Mouse (Mus musculus): Measurements from ENCODE around the gene Gck.

The Gck gene

DNA sequence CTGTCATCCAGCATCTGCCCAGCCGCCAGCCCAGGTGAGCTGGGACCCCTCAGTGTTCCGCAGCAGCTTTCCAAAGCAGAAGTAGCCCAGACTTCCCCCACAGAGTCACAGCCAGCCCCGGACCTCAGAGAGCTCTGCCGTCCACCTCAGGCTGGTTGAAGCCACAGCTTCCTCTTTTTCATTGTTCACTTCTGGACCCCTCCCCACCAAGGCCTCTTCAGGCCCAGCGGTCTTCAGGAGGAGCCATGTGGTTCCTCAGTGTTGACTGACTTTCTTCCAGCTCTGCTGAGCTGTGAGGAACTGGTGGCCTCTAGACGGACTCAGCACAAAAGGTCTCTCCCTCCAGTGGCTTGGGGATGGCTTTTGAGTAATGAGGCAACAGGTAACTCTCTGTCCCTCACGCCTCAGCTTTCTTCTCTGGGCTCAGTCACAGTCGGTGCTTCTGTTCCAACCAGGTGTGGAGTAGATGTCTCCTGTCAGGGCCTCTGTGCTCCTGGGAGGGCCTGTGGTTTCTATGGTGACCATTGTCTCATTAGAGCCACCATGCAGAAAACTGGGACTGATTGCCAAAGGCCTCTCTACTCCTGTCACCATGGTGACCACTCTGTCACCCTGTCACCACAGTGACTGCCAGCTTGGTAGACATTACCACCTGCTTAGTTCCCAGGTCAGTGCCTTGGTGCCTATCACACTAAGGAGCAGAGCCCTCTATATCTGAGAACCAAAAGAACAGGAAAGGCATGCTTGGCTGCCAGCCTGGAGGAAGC, at the start of gene Gck:
Gene Gck (minus strand): TSS at position 496 of the 767 bp plus-strand sequence.
- DNase-seq, result no peak

DNA sequence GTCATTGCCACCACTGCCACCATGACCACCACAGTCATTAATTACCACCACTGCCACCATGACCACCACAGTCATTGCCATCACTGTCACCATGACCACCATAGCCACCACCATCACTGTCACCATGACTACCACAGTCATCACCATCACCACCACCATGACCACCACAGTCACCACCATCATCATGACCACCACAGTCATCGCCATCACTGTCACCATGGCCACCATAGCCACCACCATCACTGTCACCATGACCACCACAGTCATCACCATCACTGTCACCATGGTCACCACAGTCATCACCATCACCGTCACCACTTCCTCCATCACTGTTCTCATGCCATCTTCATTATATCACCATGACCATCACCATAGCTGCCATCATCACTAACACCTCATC, 48.6 kb upstream of the Gck start:
- DNase-seq, result no peak

DNA sequence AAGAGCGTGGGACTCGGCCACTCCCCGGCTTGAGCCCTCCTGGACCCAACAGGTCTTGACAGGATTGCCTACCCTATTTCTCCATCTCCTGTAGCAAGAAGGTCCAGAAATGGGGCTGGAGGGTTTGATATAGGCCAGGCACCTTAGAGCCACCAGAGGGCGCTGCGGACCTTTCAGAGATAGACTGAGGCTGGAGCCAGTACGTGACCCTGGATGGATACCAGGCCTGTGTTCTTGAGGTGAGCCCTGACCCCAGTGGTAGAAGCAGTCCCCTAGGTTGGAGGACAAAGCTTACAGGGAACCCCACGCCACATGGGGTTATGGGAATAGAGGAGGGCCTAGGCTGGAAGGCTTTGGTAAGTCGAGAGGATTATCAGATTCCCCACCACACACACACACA, 46.1 kb upstream of the Gck start:
- DNase-seq, result peak; percentile 93

DNA sequence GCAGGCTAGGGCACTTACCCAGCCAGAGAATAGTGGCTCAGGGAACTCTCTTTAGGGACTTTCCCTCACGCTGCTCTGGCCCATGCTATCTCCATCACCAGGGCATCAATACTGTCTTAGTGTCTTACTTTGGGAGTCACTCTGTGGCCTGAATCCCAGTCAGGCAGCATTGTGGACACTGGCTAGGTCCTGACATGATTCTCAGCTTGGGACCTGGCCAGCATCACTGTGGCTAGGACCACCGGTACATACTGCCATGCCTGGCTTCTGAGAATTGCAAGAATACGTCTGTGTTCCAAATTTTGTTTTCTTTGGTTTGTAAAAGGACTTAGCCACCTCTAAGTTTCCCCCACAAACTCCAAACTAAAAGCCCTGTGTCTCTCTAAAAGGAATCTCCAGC, 45.0 kb upstream of the Gck start:
- DNase-seq, result no peak

DNA sequence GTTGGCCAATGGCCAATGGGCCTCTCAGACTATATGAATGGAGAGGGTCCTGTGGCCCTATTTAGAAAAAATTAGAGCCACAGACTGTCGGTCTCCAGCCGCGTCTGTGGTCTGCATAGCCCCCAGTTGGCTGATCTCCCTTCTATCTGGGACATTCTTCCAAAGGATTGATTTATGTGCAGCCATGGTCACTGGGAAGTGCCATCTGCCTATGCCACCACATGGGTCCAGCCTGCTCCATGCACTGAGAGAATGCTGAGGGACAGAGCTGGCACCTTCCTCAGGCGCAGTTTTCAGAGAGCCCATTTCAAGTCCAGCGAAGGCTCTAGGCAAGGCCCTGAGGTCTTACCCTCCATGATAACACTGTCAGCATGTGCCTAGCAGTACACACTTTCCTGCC, 44.3 kb upstream of the Gck start:
- DNase-seq, result no peak

DNA sequence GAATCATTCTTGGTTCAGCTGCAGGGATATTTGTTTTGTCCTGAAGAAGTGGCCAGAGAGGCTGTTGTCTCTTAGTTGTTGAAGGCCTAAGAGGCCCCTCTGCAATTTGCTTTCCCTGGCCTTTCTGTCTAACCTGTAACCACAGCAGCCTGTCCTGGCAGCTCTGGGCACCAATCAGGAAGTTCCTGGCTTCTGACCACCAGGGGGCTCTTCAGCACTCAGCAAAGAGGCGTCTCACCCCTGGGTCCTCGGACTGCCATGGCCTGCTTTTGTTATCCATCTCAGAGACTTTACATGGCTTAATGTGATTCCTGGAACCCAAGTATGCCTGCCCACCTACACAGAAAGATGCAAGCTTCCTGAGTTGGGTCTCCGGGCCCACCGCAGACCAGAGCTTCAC, 41.0 kb upstream of the Gck start:
- peak; percentile 70 to 78 for DNase-seq

DNA sequence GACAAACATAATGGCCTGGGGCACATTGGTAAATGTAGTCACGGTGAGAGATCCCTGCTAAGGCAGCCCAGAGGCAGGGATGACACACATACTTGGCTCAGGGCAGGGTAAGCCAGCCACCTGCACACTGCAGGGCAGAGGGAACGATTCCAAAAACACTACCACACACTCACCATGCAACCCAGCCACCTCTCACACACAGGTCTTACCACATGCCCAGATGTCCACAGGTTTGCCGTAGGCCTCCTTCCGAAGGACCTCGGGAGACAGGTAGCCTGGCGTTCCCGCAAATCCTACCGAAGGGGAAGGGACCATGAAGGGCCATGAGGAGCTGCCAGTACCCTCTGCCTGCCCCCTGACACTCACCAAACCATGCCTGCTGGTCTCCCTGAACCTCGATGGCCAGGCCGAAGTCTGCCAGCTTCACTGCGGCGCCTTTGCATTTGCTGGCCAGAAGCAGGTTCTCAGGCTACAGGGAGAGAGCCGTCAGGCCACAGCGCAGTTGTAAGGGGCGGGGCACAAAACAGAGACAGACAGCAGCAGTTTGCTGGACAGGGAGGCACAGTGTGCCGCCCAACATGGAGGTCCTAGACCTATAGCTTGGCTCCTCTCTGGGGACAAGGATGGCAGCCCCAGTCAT, 40.2 kb upstream of the Gck start:
- no peak for DNase-seq

DNA sequence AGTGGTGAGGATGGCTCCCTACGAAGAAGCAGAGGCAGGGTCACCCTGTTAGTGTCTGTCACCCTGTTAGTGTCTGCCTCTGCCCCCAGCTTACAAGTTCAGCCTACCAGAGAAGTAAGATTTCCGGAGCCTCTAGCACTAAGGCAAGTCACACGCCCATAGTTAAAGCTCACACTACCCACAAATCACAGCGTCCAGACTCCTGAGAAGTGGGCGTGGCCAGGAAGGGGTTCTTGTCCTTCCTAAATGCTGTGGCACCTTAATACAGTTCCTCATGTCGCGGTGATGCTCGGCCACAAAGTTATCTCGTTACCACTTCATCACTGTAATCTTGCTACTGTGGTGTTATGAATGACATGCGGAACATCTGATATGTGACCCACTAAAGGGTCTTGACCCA, 38.2 kb upstream of the Gck start:
- no peak for DNase-seq

DNA sequence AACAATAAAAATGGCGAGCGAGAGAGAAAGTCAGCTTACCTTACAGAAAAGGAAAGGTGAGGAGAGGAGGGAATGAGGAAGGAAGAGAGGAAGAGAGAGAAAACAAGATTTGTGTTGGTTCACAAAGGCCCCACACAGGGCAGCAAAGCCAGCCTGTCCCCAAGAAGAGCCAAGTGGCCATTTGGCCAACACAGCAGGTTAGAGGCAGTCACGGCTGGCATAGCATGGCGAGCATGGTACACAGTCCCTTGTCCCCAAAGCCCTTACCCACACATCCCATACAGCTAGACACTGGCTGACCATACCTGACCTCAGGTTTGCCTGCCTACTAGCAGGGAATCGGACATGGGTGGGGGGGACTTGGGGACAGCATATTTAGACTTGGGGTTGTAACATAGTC, 33.7 kb upstream of the Gck start:
- DNase-seq, result no peak

DNA sequence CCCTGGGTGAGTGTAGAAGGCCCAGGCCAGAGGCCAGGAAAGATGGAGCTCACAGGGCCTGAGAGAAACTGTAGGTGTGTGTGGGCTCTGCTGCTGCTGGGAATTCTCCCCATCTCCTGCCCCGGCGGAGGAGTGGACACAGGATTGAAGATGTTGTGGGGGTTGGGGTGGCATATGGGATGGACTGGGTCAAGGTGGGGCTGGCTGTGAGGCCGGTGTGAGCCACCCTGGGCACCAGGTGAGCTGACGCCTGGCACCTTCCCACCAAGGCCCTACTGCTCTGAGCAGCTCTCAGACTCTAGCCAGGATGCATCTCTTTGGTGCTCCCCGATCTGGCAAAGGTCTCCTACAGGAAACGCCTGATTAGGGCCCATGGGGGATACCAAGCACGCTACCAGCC, 31.4 kb upstream of the Gck start:
- no peak for DNase-seq

DNA sequence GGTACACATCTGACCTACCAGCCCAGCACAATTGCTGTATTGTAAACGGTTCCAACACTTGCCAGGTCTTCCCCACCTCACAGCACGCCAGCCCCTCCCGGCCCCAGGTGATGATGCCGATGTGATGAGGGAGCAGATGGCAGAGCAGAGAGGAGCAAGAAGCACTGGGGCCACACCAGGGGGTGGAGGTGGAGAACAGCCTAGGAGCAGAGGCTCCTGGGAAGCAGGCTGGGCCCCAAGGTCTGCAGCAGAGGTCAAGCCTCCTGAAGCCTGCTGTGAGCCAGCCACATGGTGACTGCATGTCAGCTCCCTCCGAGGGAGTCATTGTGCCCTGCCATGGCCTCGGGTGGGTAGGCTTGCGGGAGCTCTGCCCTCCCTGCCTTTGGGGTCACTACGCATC, 30.7 kb upstream of the Gck start:
- no peak for DNase-seq

DNA sequence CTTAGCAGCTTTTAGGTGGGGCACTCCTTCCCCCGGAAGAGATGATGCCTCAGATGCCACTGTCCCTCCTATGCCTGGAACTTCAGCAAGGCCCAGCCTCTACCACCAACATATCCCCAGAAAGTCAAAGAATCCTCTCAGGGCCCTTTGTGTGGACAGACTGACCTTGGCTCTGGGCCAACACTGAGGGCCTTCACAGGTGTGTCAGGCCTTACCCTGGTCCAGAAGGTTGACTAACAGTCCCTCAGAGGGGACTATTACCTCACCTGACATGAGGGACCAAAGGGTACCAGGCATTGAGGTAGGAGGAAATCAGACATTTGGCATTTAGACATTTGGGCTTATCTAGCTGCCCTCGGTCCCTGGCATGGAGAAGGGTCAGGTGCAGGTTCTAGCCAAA, 30.2 kb upstream of the Gck start:
- no peak for DNase-seq

DNA sequence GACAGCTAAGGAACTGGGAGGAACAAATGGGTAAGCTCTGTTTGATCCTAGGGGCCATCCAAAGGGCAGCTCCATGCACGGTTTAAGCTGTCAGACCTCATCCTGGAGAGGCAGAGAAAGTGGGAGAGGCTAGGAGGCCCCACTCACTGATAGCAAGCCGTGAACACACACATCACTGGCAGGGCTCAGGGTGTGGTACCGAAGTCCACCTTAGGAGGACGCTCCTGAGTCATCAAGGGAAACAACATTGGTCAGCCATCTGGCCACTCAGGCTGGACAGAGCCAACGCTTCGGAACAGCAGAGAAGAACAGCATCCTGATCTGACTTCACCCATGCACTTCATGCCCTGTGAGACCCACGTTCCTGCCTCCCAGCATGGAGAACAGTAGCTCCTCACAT, 29.2 kb upstream of the Gck start:
- no peak for DNase-seq

DNA sequence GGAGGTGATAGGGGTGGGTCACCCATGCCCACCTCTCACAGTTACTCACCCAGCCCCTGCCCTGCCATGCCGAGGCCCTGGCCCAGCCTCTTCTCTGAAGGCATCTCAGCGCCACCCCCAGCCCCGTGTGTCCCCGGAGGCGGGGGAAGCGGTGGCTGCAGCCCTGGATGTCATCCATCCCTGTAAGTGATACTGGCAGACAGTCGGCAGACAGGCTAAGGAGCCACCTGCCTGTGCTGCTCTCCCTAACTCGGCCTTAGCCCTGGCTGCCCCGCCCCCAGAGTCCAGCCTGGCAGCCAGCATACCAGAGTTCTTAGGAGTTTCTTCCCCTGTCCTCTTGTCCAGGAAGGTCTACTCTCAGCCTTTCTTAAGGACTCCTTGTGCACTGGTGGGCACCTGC, 26.2 kb upstream of the Gck start:
- DNase-seq, result peak; percentile 54 to 68

DNA sequence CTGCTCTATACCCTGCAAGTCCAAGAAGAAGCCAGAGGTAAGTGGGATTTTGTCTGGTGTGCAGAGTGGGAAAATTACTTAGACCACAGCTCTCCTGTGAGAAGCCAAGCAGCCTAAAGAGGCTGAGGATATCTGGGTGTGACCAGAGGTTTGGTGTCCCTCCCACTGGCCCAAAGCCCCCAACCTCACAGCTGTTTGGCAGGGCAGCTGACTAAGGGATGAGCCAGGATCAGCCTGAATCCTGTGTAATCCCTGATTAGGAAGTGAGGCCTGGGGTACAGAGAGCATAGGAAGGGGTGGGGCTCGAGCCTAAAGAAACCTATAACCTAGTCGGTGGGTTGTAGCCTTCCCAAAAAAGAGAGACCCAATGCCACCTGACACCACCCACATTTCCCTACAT, 25.2 kb upstream of the Gck start:
- DNase-seq, result no peak

DNA sequence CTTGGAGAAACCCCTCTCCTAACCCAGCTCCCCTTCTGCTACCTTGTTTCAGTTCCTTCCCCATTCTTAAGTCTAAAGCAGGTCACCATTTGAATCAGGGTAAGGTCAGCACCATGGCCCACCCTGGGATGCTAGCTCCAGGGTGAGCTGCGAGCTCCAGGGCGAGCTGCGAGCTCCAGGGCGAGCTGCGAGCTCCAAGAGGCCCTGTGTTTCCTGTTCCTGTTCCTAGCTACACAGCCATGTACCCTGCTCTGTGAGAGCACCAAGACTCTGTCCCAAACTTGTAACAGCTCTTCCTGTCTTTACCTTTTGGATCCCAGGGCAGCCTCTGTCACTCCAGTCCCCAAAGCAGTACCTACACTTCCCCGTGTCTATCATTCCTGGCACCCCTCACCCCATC, 24.2 kb upstream of the Gck start:
- no peak for DNase-seq

DNA sequence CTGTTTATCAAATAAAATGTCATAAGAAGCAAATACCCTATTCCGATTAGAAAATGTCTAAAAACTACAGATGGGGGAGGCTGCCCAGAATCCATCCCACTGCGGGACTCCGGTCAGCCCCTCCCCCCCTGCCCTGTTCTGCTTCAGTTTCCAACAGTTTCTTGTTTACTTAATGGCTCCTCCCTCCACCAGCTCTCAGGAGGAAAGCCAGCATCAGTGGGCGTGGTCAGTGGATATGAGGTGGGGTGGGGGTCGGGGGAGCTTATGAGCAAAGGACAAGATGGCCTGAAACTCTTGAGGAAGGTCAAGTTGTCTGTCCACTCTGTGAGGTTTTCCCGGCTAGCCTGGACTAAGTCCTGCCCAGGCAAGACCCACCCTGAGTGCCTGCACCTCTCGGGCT, 23.3 kb upstream of the Gck start:
- peak; percentile 31 to 46 for DNase-seq

DNA sequence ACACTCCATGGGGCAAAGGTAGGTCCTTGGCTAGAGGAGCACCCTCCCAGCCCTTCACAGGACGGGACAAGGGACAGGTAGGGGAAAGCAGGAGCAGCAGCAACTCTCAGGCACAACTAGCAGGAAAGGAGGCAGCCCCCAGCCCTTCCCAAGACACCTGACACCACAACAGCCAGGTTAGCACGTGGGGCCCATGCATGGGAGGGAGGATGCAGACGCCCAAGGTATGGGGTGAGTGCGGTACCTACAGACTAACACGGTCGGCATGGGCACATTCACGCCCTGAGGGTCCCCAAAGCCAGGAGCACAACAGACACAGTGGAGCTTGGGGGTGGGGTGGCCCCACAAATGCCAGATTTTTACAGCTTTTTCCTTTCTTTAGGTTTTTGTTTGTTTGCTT, 21.3 kb upstream of the Gck start:
- no peak for DNase-seq

DNA sequence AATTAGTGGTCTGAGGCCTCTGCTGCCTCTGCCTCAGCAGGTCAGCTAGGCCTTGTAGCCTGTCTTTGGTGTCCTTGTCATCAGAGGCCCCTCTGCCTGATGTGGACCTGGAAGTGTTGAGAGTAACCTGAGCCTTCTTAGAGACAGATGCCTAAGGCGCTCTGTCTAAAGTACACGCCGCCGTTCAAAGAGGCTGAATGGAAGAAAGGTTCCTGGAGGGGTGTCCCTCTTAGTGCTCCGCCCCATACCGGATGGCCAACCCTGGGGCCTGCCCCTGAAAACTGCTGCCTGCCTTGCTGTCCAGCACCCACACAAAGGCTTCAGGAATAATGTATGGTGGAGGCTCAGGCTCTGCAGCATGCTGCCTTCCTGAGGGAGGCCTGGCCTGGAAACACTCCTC, 18.3 kb upstream of the Gck start:
- DNase-seq, result no peak

DNA sequence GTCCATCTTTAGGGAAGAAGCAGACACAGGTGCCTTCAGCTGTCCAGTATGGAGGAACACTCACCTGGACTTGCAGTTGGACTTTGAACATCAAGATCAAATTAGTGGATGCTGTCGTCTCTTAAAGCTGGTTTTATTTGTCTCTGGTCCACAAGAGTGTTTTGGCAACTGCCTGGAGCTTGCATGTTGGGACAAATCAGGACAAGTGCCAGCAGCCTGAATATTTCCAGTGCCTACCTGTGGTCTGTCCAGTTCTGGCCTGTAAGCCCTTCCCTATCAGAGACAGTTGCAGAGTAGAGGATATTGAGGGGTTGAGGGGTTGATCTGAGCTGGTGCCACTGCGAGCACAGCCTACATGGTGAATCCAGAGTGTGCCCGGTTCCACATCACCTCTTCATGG, 16.9 kb upstream of the Gck start:
- DNase-seq, result no peak

DNA sequence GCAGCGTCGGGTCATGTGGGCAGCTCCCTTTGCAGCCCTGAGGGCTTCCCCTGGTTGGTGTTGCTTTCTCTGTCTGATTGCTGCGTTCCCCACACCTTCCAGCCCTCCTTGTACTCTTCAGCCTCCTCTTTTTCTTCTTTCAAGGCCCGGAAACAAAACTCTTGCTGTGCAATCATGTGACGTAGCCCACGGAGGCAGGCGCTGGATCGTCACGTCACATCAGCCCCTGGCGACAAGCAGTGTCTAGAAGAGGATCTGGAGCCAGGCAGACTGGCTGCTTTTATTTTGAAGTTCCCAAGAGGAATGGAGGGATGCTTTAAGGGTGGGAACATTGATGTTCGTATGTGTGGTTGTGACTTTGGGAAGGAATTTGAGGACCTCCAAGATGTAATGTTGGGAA, 16.0 kb upstream of the Gck start:
- DNase-seq, result no peak

DNA sequence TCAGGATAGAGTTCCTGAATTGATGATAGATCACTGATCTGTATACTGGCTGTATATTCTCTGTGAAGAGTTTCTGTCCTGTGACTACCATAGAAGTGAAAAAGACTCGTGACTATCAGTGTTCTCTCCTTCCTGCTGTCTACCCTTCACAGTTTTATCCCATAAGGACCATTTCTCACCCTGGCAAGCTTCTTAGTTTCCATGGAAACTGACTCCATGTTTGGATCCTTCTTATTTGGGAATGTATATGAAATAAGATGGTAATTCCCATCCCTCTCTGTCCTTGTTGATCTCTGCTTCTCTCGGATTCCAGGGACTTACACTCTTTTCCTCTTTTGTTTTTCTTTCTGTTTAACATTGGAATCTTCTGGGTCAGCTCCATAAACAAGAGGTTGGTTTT, 10.2 kb upstream of the Gck start:
- DNase-seq, result no peak

DNA sequence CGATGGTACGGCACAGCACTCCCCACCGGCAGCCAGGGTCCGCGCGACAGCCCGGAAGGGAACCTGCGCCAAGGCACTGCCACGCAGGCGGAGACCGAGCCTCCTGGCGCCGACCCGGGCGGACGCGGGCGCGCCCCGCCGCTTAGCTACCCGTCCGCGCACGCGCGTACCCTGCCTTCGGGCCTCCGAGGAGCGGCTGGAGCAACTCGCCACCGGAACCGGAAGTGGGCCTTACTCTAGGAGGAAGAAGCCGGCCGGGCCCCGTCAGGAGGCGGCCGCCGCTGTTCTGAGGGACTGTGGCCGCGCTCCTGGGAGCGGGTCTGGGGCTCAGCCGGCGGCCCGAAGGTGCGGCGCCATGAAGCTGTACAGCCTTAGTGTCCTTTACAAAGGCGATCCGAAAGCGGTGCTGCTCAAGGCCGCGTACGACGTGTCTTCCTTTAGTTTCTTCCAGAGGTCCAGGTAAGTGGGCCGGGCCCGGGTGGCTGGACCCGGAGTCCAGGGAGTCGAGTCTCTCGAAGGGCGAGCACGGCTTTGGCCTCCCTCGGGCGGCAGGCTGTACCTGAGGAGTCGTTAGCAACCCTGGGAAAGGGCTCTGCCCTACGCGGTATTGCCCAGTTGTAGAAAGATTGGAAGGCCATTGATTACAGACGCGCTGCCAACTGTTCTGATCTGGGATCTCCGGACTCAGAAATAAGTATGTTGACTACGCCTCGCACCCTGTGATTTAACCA, 5.8 kb upstream of the Gck start, which contains the start of gene Ykt6:
Gene Ykt6 (plus strand): TSS at position 148 of the 731 bp plus-strand sequence.
- peak; percentile 97 to 98 for DNase-seq

DNA sequence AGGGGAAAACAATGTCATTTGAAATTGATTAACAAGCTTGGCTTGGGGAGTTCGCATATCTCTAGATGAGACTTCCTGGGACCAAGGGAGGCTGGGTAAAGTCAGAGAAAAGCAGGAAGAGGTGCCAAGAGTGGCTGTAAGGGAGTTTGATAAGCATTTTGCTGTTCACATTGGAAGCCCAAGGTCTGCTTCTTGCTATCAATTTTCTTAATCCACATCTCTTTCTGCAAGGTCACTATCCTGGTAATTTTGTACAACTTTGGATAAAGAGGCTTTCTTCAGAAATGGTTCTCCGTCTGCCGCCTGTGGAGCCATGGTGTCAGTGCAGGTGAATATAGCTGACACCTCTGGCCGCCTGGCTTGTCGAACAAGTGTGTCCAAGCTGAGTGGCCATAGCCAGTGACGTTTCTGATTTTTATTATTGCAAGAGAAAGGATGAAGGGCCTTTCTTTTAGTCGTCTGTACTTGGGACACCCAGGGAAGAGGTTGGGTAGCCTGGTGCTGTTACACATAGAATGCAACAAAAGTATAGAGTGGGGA, 5.2 kb upstream of the Gck start:
- peak; percentile 67 to 82 for DNase-seq
